Mouse (Mus musculus): ENCODE data around the gene Tysnd1.

Gene Tysnd1

DNA sequence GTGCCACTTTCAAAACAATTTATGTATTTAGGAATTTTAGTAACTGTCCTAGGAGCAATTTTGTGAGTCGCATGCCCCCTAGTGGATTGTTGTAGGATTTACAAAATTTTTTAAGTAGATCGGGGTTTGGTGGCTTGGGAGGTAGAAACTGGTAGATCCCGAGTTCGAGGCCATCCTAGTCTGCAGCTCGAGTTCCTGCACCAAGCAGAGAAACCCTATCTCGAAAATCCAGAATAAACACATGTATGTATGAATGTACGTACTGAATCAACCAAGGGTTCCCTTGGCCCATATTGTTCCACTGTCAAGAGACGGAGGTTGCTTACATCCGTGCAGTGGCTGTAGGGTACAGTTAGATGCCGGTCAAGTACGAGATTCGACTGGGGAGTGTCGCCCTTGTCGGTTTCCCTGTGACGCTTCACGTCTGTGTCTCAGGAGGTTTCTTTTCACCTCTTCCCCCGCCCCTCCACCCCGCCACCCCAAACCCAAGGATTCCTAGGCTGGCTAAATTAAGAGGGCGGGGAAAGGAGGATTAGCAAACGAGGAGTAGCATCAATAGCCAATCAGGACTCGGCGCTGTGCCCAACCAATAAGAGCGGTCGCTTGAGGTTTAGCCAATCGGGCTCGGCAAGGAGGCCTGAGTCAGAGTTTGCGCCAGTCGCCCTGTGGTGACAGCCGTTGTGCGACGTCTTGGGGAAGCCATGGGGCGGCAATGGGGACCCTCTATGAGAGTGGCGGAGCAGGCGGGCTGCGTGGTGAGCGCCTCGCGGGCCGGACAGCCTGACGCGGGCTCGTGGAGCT, at the start of gene Tysnd1:
TSS of gene Tysnd1 (plus strand) at position 645 of the 801 bp plus-strand sequence.
- peak; percentile 100 for DNase-seq

DNA sequence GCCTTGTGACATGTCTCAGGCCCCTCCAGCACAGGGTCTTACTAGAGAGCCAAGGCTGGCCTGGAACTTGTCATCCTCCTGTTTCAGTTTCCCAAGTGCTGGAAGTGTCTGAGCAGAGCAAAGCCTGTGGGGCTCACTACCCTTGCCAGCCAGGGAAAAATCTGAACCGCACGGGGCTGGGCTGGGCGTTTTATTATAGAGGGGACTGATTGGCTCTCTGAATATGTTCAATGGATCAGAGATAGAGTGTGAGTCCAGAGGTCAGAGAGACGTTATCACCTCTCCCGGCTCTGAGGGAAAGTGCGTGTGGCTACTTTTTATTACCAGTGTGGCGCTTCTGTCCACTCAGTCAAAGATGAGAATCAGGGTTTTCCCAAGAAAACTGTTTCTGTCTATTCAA, 48.8 kb upstream of the Tysnd1 start:
- no peak for DNase-seq

- peak; percentile 99 for DNase-seq
Measured at GRCm38 (mm10) chr10:61647790-61648736, 47.3 kb upstream of the Tysnd1 start, which contains the start of gene Ppa1. Gene Ppa1 (plus strand): TSS chr10:61648552.

GRCm38 (mm10) chr10:61648737-61649645, 46.3 kb upstream of the Tysnd1 start:
- DNase-seq = no peak

- DNase-seq = no peak
Measured at GRCm38 (mm10) chr10:61654105-61654504, 41.2 kb upstream of the Tysnd1 start.

GRCm38 (mm10) chr10:61654691-61655090, 40.6 kb upstream of the Tysnd1 start:
- DNase-seq = no peak

DNA sequence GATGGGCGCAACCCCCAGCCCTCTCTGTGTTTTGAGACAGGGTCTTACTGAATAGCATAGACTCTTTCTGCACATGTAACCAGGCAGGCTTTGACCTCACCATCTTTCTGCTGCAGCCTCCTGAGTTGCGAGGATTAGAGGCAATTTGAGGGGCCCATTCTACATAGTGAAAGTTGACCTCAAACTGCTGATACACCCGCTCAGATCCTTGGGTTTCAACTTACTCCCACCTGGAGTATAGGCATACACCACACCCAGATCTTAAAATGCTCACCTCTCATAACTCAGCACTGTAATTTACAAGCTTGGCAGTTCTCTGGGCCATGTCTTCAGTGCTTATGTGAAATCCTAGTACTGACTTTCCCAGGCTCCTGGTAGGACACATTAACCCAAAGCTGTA, 40.1 kb upstream of the Tysnd1 start:
- no peak for DNase-seq

GRCm38 (mm10) chr10:61656928-61657882, 38.1 kb upstream of the Tysnd1 start:
- DNase-seq = no peak

- DNase-seq = no peak
Measured at GRCm38 (mm10) chr10:61657985-61658384, 37.3 kb upstream of the Tysnd1 start.

DNA sequence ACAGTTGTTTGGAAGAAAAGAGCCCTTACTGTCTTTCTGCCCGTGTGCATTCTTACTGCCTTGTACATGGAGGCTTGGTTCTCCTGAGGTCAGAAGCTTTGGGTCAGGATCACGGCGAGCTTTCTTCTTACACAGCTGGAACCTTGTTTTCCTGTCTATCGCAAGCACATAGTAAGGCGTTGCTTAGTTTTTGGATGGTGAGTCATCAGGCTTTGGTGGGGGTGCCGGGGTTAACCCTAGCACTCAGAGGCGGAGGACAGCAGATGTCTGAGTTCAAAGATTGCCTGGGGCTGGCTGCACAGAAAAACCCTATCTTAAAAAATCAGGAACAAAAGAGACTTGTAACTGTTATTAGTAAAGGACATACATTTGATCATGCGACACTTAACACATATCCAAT, 33.4 kb upstream of the Tysnd1 start:
- peak; percentile 92 for DNase-seq

DNA sequence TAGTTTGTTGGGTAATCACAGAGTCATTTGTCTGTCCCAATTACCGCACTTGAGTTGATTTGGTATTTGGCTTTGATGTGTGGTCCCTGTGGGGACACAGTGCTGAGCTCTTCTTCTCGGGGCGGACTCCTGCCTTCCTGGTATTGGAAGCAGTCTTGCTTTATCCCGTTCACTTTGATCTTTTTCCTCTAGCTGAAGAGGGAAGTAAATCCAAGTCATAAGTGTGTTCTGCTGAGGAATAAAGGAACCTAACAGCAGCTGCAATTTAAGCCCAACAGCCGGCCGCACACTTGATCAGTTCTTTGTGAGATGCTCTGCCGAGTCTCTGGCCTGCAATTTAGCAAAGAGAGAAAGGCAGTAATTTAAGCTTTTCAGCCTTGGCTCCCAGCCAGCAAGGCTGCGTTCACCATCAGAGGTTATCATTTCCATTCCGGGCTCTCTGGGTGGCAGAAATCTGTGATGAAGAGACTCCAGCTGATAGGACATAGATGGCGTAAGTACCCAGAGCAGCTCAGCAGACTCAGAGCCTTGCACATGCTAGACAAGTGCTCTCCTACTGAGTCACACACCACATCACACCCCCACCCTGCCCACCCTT, 32.8 kb upstream of the Tysnd1 start:
- DNase-seq = no peak

- DNase-seq = no peak
Measured at GRCm38 (mm10) chr10:61665111-61665510, 30.2 kb upstream of the Tysnd1 start.

DNA sequence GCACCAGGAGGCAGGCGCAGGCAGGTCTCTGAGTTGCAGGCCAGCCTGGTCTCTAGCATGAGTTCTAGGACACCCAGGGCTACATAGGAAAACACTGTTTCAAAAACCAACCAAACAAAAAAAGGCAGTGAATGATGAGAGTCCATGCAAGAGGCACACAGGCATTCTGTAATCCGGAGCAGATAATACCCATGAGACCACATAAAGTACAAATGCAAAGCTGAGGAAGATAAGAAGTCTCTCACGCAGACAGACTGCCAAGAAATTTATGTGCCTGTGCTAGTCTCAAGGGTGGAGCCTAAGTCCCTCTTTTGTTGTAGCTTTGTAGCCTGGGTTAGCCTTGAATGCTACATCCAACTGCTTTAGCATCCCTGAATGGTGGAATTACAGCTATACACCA, 29.7 kb upstream of the Tysnd1 start:
- no peak for DNase-seq

GRCm38 (mm10) chr10:61669289-61669688, 26.0 kb upstream of the Tysnd1 start:
- DNase-seq = no peak

- no peak for DNase-seq
Measured at GRCm38 (mm10) chr10:61669896-61670295, 25.4 kb upstream of the Tysnd1 start.

- DNase-seq = no peak
Measured at GRCm38 (mm10) chr10:61670758-61671157, 24.6 kb upstream of the Tysnd1 start.

DNA sequence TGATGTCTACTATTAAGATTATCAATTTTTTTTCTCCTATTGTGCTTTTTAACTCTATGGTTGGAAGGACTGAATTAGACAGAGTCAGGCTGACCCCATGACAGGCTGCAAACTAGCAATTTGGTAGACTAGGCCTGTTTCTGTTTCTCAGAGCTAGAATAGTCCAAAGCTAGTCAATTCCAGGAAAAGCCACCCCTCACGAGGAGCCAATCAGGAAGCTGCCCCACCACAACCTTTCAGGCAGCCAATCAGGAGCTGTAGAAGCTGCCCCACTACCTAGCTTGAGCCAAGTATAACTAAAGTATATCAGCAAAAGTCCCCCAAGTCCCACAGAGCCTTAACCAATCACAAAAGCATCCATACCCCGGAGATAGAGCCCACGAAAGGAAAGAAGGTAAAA, 19.4 kb upstream of the Tysnd1 start:
- no peak for DNase-seq

DNA sequence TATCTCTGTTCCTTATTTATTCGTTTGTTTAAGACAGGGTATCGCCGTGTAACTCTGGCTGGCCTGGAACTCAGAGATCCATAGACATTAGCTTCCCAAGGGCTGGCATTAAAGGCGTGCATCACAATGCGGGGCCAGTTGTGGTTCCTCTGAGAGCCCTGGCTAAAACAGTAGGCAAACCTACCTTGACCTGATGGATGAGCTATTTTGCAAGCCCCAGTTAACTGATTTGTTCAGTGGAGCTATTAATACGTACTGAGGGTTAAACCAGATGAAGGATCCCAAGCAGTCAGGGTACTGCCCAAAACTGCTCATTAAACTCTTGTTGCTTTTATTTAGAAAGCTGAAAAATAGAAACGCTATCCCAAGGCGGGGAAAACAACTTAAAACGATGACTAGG, 15.8 kb upstream of the Tysnd1 start:
- no peak for DNase-seq

- peak; percentile 100 for DNase-seq
Measured at GRCm38 (mm10) chr10:61680015-61680913, 15.1 kb upstream of the Tysnd1 start, which contains the start of gene Sar1a. Gene Sar1a (plus strand): TSS chr10:61680299.

- peak; percentile 94 for DNase-seq
Measured at GRCm38 (mm10) chr10:61689405-61689804, 5.9 kb upstream of the Tysnd1 start.
